Mouse (Mus musculus): ENCODE data around the gene Krt20.

GRCm38 (mm10) chr11:99466316-99466715 is 28.4 kb upstream of the Krt20 start:
- TF ChIP-seq CTCF (IDR thresholded peaks at IDR 0.05; ENCODE audit: borderline replicate concordance, extremely low read depth, insufficient read depth, insufficient read length) (no peak), POLR2A (IDR thresholded peaks at IDR 0.05; ENCODE audit: borderline replicate concordance, extremely low read depth, insufficient read depth, insufficient read length, poor library complexity, severe bottlenecking) (no peak)
